In the genomic region with DNA sequence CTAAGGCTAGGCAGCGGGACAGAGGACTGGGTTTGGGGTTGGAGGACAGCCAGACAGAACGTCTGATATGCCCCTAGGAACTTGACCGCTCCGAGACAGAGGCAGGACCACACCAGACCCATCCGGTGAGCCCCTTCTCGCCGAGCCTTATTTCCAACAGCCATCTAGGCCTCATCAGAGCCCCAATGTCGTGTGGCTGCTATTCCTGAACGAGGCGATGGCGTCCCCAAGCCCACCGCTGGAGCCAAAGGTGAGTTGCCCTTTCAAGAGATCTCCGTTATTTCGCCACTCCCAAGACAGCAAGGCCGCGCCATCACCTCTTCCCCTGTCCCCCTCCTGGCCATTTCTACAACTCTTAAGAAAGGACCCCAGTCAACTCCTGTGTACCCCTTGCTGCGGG, we compare ENCODE assay signal across 8 mouse cellular contexts. TPM values are rescaled to one million over a fixed set of nuclear protein-coding genes. Genes with fewer than 3 reads are reported as not detected.
A peak's percentile ranks its signal among the peaks of the same experiment; 100 is the strongest.
DNase-seq lines count a peak whose midpoint lies in the region; ATAC-seq and TF ChIP-seq lines count a peak whose summit lies in the region.

No protein-coding gene starts in this region.

- H3K27ac ChIP-seq in neural tube, embryonic 11.5 days (ENCODE audit: low read depth, low read length): no peak overlapping the region
- H3K27ac ChIP-seq in embryonic facial prominence, embryonic 15.5 days (replicated peaks): 0 out of 2 replicates have a peak overlapping the region, but pooled peaks have one; percentile 12
- peak overlapping the region; percentile 61; the same call in 1 of the 2 replicates for H3K27ac ChIP-seq in limb, embryonic 14.5 days (replicated peaks; ENCODE audit: low read depth, low read length)

- H3K4me2 ChIP-seq in neural tube, embryonic 11.5 days (ENCODE audit: low read depth): peak overlapping the region; percentile 56
- H3K4me2 ChIP-seq in embryonic facial prominence, embryonic 15.5 days (replicated peaks): peak overlapping the region; percentile 61
- peak overlapping the region; percentile 65 for H3K4me2 ChIP-seq in limb, embryonic 14.5 days (replicated peaks; ENCODE audit: low read depth, low read length, severe bottlenecking)

- no peak for DNase-seq in neural tube, embryonic 11.5 days (ENCODE audit: low spot score)
- no peak for DNase-seq in neural tube, embryonic 10.5 days (ENCODE audit: extremely low spot score, low spot score)
- DNase-seq in limb, embryonic 14.5 days (ENCODE audit: low spot score): peak; percentile 16
- DNase-seq in splenic B cell, adult 2 months (ENCODE audit: low read depth, low spot score): peak; percentile 23
- no peak for DNase-seq in B cell, adult 2 months
- no peak for DNase-seq in urinary bladder, postnatal 10 days (ENCODE audit: low spot score)
- DNase-seq in T-cell, adult 2 months (ENCODE audit: low spot score): no peak

- no peak for TF ChIP-seq POLR2A in limb, embryonic 14.5 days (IDR thresholded peaks at IDR 0.05; ENCODE audit: borderline replicate concordance, extremely low read depth, insufficient read depth, insufficient read length)

- no peak; the same call in 1 of the 2 replicates for ATAC-seq in neural tube, embryonic 11.5 days (ENCODE audit: insufficient read depth, low FRiP score, low TSS enrichment)
- no peak; the same call in 1 of the 2 replicates for ATAC-seq in embryonic facial prominence, embryonic 15.5 days (ENCODE audit: insufficient number of reproducible peaks, low FRiP score, low TSS enrichment, low read depth)
- ATAC-seq in limb, embryonic 14.5 days (ENCODE audit: low FRiP score, low read depth): peak; percentile 38; the same call in 1 of the 2 replicates

- under 1% methylated on average over 17 of the region's 17 CpGs for WGBS in neural tube, embryonic 11.5 days
- 2% methylated on average over 17 of the region's 17 CpGs for WGBS in embryonic facial prominence, embryonic 15.5 days
- WGBS in limb, embryonic 14.5 days: under 1% methylated on average over 17 of the region's 17 CpGs

- H3K9me3 ChIP-seq in neural tube, embryonic 11.5 days (ENCODE audit: control insufficient read depth, low read length): no peaks in the 10 kb centered on the region
- H3K9me3 ChIP-seq in embryonic facial prominence, embryonic 15.5 days (replicated peaks): no peaks in the 10 kb centered on the region
- no peaks in the 10 kb centered on the region for H3K9me3 ChIP-seq in limb, embryonic 14.5 days (ENCODE audit: control insufficient read depth, low read length)

- no peaks in the 10 kb centered on the region for H3K27me3 ChIP-seq in neural tube, embryonic 11.5 days (ENCODE audit: control insufficient read depth, insufficient read depth, low read length)
- no peaks in the 10 kb centered on the region for H3K27me3 ChIP-seq in embryonic facial prominence, embryonic 15.5 days
- no peaks in the 10 kb centered on the region for H3K27me3 ChIP-seq in limb, embryonic 14.5 days (ENCODE audit: control insufficient read depth, insufficient read depth, low read length)
- H3K27me3 ChIP-seq in splenic B cell, adult 2 months (ENCODE audit: control insufficient read depth, insufficient read depth, low read length, poor library complexity, severe bottlenecking): no peaks in the 10 kb centered on the region

- 0 out of 2 replicates have a peak, but pooled peaks cover 2% of the 10 kb centered on the region for H3K36me3 ChIP-seq in neural tube, embryonic 11.5 days (ENCODE audit: control insufficient read depth, insufficient read depth, low read length)
- H3K36me3 ChIP-seq in embryonic facial prominence, embryonic 15.5 days: peaks cover 26% of the 10 kb centered on the region
- H3K36me3 ChIP-seq in limb, embryonic 14.5 days (ENCODE audit: control insufficient read depth, insufficient read depth, low read length): peaks cover 10% of the 10 kb centered on the region; the same call in 1 of the 2 replicates
- no peaks in the 10 kb centered on the region for H3K36me3 ChIP-seq in splenic B cell, adult 2 months (ENCODE audit: control insufficient read depth, insufficient read depth, low read length, poor library complexity, severe bottlenecking)

- peak overlapping the region; percentile 44 for H3K4me3 ChIP-seq in neural tube, embryonic 11.5 days (ENCODE audit: low read depth, low read length)
- peak overlapping the region; percentile 76 for H3K4me3 ChIP-seq in embryonic facial prominence, embryonic 15.5 days (replicated peaks)
- peak overlapping the region; percentile 66 for H3K4me3 ChIP-seq in limb, embryonic 14.5 days (replicated peaks; ENCODE audit: low read length)

- H3K4me1 ChIP-seq in neural tube, embryonic 11.5 days (ENCODE audit: control insufficient read depth, insufficient read depth, low read length): peaks cover 3% of the 10 kb centered on the region; the same call in 1 of the 2 replicates
- H3K4me1 ChIP-seq in embryonic facial prominence, embryonic 15.5 days: peaks cover 13% of the 10 kb centered on the region
- H3K4me1 ChIP-seq in limb, embryonic 14.5 days (ENCODE audit: control insufficient read depth, insufficient read depth, low read length): peaks cover 13% of the 10 kb centered on the region

- H3K9ac ChIP-seq in neural tube, embryonic 11.5 days (ENCODE audit: low read length): peak overlapping the region; percentile 67
- H3K9ac ChIP-seq in embryonic facial prominence, embryonic 15.5 days: peak overlapping the region; percentile 27
- H3K9ac ChIP-seq in limb, embryonic 14.5 days (ENCODE audit: low read depth, low read length, severe bottlenecking): peak overlapping the region; percentile 73

RNA-seq across cellular contexts. Expression of gene Zfp189, which starts 0.4 kb away (rescaled TPM):
- polyA plus RNA-seq in neural tube, embryonic 11.5 days (2014; fragmentation: Nextera tagmentation; extraction: Ambion mirVana): 13.2 and 15.0 TPM in 2 replicates
- 7.5 TPM in 2 replicates for polyA plus RNA-seq in embryonic facial prominence, embryonic 15.5 days (2015; fragmentation: Nextera tagmentation; extraction: Ambion mirVana)
- 4.5 and 5.8 TPM in 2 replicates for polyA plus RNA-seq in limb, embryonic 14.5 days (2012; rRNA removed)
- 9.6 and 10.4 TPM in 2 replicates for polyA plus RNA-seq in limb, embryonic 14.5 days (2014; fragmentation: Nextera tagmentation; extraction: Ambion mirVana)

RNA-seq across cellular contexts. Expression of gene Mrpl50, which starts 0.5 kb away (rescaled TPM):
- 89.5 and 90.4 TPM in 2 replicates for polyA plus RNA-seq in neural tube, embryonic 11.5 days (2014; fragmentation: Nextera tagmentation; extraction: Ambion mirVana)
- polyA plus RNA-seq in embryonic facial prominence, embryonic 15.5 days (2015; fragmentation: Nextera tagmentation; extraction: Ambion mirVana): 66.4 and 68.9 TPM in 2 replicates
- polyA plus RNA-seq in limb, embryonic 14.5 days (2012; rRNA removed): 17.1 and 30.0 TPM in 2 replicates
- 74.3 and 80.2 TPM in 2 replicates for polyA plus RNA-seq in limb, embryonic 14.5 days (2014; fragmentation: Nextera tagmentation; extraction: Ambion mirVana)

RNA-seq across cellular contexts. Expression of gene Baat, which starts 15.0 kb away (rescaled TPM):
- 0.19 and 0.49 TPM in 2 replicates for polyA plus RNA-seq in neural tube, embryonic 11.5 days (2014; fragmentation: Nextera tagmentation; extraction: Ambion mirVana)
- 0.22 TPM in 1 of 2 replicates, not detected in the other for polyA plus RNA-seq in embryonic facial prominence, embryonic 15.5 days (2015; fragmentation: Nextera tagmentation; extraction: Ambion mirVana)
- 0.19 and 0.20 TPM in 2 replicates for polyA plus RNA-seq in limb, embryonic 14.5 days (2012; rRNA removed)
- 0.10 and 0.21 TPM in 2 replicates for polyA plus RNA-seq in limb, embryonic 14.5 days (2014; fragmentation: Nextera tagmentation; extraction: Ambion mirVana)

RNA-seq across cellular contexts. Expression of gene Aldob, which starts 28.0 kb away (rescaled TPM):
- 0.41 TPM in 1 of 2 replicates, not detected in the other for polyA plus RNA-seq in neural tube, embryonic 11.5 days (2014; fragmentation: Nextera tagmentation; extraction: Ambion mirVana)
- polyA plus RNA-seq in embryonic facial prominence, embryonic 15.5 days (2015; fragmentation: Nextera tagmentation; extraction: Ambion mirVana): 0.08 and 0.23 TPM in 2 replicates
- 0.25 and 0.32 TPM in 2 replicates for polyA plus RNA-seq in limb, embryonic 14.5 days (2012; rRNA removed)
- polyA plus RNA-seq in limb, embryonic 14.5 days (2014; fragmentation: Nextera tagmentation; extraction: Ambion mirVana): not detected in 2 replicates

RNA-seq across cellular contexts. Expression of gene Acnat1, which starts 47.6 kb away (rescaled TPM):
- polyA plus RNA-seq in neural tube, embryonic 11.5 days (2014; fragmentation: Nextera tagmentation; extraction: Ambion mirVana): not detected in 2 replicates
- polyA plus RNA-seq in embryonic facial prominence, embryonic 15.5 days (2015; fragmentation: Nextera tagmentation; extraction: Ambion mirVana): 0.15 and 0.45 TPM in 2 replicates
- 0.13 and 0.14 TPM in 2 replicates for polyA plus RNA-seq in limb, embryonic 14.5 days (2012; rRNA removed)
- not detected in 2 replicates for polyA plus RNA-seq in limb, embryonic 14.5 days (2014; fragmentation: Nextera tagmentation; extraction: Ambion mirVana)

Comparison
In these comparisons a context has a peak if more than half of its experiments do, and no peak if none do; other contexts are left out.
1. DNase-seq: peak in limb, embryonic 14.5 days (single experiment) and splenic B cell, adult 2 months (single experiment); none in neural tube, embryonic 11.5 days (single experiment), neural tube, embryonic 10.5 days (single experiment), B cell, adult 2 months (0 of 2), urinary bladder, postnatal 10 days (single experiment) and T-cell, adult 2 months (single experiment).
2. Peak in every context shown above with its lines, with median percentiles within 50 percentile points of each other: H3K4me2 ChIP-seq, H3K4me3 ChIP-seq and H3K9ac ChIP-seq.